Mouse (Mus musculus) embryonic stem cell, embryonic (primary cell): ENCODE results near the gene Ilf3.

Source experiments
- CTCF ChIA-PET, 4 experiments: fragments of 300-600 bp in 2 of 4; fragments of 350-600 bp in 2 of 4; sonication (Branson Sonifier 250); formaldehyde crosslinking; loops; one replicate each; lab custom pipeline; 2022; ENCODE audit warnings: inconsistent platforms in 2 of 4; lab: Charles Lee
- POLR2A ChIA-PET, 4 experiments: fragments of 300-600 bp in 2 of 4; fragments of 350-600 bp in 2 of 4; sonication (Branson Sonifier 250); formaldehyde crosslinking; loops; one replicate each; lab custom pipeline; 2022; ENCODE audit warnings: antibody characterized with exemption in 4 of 4, inconsistent platforms in 1 of 4; lab: Charles Lee

Gene Ilf3

DNA sequence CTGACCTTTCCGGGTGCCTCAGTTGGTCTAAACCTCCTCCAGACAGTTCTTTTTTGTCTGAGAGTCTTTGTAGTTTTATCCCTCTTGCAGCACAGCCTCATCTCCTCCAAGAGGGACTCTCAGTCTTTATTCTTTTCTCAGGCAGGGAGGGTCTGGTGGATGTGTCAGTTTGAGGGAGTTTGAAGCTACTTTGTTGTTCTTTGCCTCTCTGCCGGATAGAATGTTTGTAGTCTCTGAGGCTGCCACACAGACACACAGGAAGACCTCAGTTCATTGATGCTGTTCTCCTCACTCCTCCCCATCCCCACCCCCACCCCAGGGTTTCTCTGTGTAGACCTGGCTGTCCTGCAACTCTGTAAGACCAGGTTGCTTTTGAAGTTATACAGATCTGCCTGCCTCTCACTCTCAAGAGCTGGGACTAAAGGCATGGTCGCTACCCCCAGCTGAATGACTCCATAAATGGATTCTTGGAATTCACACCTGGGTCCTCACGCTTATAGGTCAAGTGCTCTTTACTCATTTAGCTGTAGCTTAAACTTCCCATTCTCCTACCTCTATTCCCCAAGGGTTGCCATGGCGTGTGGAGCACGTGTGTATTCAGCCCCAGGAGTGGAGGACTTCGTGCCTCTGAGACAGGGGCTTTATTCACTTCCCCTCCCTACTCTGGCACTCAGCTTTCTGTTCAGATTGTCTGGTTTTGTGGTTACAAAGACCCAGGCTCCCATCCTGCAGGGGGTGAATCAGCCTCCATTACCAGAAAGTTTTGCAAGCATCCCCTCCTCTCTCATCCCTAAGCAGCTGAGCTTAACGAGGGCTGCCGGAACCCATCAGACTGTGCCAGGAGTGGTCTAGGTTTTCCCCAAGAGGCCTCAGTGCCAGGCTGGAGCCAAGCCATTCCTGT lies 35.3 kb upstream of the Ilf3 start:
- CTCF ChIA-PET: interaction anchor here in 3 of 4 experiments (0.5 to 4.3 kb wide), 4 partner anchors 19 to 34 kb away, joined by 3 to 16 read pairs (median 8); partner anchors contain the start of gene Ap1m2 (in 1 of the 3)

GRCm38 (mm10) chr9:21333523-21333922 lies 34.1 kb upstream of the Ilf3 start:
- ChIA-PET CTCF (interaction anchor here in 3 of 4 experiments (0.6 to 4.3 kb wide), 5 partner anchors 14 to 115 kb away, joined by 3 to 16 read pairs (median 3); no protein-coding TSS in a partner anchor), POLR2A (interaction anchor here in 1 of 4 experiments (0.5 kb wide), 1 partner anchor 16 kb away, joined by 3 read pairs; no protein-coding TSS in a partner anchor)

More for the DNA sequence above, 35.3 kb upstream of the Ilf3 start:
- POLR2A ChIA-PET: interaction anchor here in 3 of 4 experiments (0.5 to 2.1 kb wide), 15 partner anchors 10 to 681 kb away, joined by 3 to 13 read pairs (median 4); partner anchors contain the start of genes Cdkn2d (in 2 of the 3), Dnm2 (in 2 of the 3) and Pin1 (in 1 of the 3)

GRCm38 (mm10) chr9:21334747-21335146 lies 32.9 kb upstream of the Ilf3 start:
- ChIA-PET POLR2A (interaction anchor here in 3 of 4 experiments (0.6 to 1.7 kb wide), 12 partner anchors 11 to 250 kb away, joined by 3 to 5 read pairs (median 3); partner anchors contain the start of gene Slc44a2 (in 1 of the 3)), CTCF (interaction anchor here (0.6 to 4.3 kb wide), 8 partner anchors 22 to 886 kb away, joined by 4 to 16 read pairs (median 8); no protein-coding TSS in a partner anchor)

DNA sequence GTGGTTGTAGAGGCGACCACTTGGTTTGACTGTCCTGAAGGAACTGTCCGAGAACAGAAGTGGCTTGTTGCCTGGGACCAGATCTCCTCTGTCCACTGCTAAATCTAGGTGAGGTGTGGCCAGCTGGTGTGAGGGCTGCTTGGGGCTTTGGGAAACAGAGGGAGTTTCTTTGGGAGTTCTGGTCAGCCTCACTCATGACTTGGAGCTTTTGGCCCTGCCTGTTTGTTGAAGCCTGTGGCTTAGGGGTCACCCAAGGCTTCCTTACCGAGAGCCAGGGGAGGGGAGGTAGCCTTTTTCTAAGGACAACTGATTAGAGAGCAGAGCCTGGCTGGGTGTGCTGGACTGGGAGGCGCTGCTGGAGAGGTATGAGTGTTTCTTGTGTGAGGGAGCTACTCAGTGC lies 32.3 kb upstream of the Ilf3 start:
- CTCF ChIA-PET: interaction anchor here (0.6 to 4.3 kb wide), 10 partner anchors 22 to 885 kb away, joined by 3 to 16 read pairs (median 6); no protein-coding TSS in a partner anchor
- POLR2A ChIA-PET: interaction anchor here in 3 of 4 experiments (0.6 to 1.7 kb wide), 13 partner anchors 12 to 251 kb away, joined by 3 to 5 read pairs (median 3); partner anchors contain the start of gene Slc44a2 (in 1 of the 3)

GRCm38 (mm10) chr9:21336491-21336890 lies 31.2 kb upstream of the Ilf3 start:
- CTCF ChIA-PET: interaction anchor here in 3 of 4 experiments (0.6 to 1.9 kb wide), 6 partner anchors 21 to 123 kb away, joined by 3 to 9 read pairs (median 4); no protein-coding TSS in a partner anchor

DNA sequence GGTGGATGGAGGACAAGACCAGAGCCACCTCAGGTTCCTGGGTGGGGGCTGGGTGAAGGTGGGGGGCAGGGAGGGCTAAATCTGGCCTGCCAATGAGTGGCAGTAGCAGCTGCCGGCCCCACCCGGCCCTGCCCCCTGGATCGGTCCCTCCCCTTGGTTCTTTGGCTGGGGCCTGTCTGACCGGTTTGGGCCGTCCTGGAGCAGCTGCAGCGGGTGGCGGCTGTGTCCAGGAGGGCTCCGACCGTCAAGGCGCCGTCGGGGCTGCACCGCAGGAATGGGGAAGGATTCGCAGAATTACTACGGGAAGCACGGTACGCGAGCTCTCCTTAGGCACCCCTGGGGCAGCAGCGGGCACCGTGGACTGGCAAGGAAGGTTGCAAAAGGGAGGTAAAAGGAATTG lies 30.0 kb upstream of the Ilf3 start:
- CTCF ChIA-PET: interaction anchor here (0.6 to 2.0 kb wide), 9 partner anchors 19 to 29 kb away, joined by 3 to 14 read pairs (median 4); no protein-coding TSS in a partner anchor
- POLR2A ChIA-PET: interaction anchor here in 3 of 4 experiments (0.6 to 3.3 kb wide), 34 partner anchors 9 to 246 kb away, joined by 3 to 13 read pairs (median 4); partner anchors contain the start of genes Atg4d (in 2 of the 3), Cdkn2d (in 2 of the 3), Ap1m2 (in 1 of the 3) and Gm38431 (in 1 of the 3)

More at GRCm38 (mm10) chr9:21336491-21336890, 31.2 kb upstream of the Ilf3 start:
- POLR2A ChIA-PET: interaction anchor here in 2 of 4 experiments (0.6 to 3.3 kb wide), 18 partner anchors 9 to 166 kb away, joined by 3 to 13 read pairs (median 4); partner anchors contain the start of genes Ap1m2 (in 1 of the 2), Cdkn2d (in 1 of the 2) and Slc44a2 (in 1 of the 2)

DNA sequence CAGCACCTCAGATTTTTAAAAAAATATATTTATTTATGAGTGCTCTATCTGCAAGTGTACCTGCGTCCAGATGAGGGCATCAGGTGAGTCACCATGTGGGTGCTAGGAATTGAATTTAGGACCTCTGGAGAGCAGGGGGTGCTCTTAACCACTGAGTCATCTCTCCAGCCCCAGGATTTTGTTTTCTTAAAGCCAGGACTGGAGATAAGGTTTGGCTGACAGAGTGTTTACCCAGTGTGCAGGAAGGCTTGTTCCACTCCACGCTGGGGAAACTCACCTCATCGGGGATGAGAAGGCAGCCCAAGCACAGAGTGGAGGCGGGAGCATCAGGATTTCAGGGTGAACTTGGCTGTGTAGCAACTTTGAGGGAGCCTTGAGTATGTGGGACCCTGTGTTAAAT lies 27.3 kb upstream of the Ilf3 start:
- CTCF ChIA-PET: no interaction called here
- POLR2A ChIA-PET: no interaction called here

DNA sequence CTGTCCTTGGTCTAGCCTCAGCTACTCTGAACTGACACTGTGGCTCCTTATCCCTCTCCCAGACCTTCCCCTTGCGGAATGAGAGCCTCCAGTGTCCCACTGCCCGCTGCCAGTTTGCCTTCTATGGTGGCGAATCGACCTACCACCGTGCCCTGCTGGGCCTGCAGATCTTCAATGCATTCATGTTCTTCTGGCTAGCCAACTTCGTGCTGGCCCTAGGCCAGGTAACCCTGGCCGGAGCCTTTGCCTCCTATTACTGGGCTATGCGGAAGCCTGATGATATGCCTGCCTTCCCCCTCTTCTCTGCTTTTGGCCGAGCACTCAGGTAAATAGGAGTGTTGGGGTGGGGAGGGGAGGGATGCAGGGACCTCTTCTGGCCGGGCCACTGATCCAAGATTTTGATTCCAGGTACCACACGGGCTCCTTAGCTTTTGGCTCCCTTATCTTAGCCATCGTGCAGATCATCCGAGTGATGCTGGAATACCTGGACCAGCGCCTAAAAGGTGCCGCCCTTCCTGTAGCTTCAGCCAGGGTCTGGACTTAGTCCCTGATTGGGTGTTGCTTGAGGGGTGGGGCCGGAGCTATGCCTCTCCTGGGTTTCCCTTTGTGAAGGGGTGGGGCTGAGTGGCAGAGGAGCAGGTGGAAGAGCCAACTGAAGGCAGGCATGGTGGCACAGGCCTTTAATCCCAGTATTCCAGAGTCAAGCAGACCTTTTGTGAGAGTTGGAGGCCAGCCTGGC lies 20.9 kb upstream of the Ilf3 start:
- ChIA-PET CTCF (interaction anchor here in 3 of 4 experiments (1.0 to 2.3 kb wide), 6 partner anchors 10 to 126 kb away, joined by 3 to 12 read pairs (median 4); no protein-coding TSS in a partner anchor), POLR2A (interaction anchor here in 3 of 4 experiments (0.6 to 1.9 kb wide), 12 partner anchors 8 to 56 kb away, joined by 3 to 5 read pairs (median 4); partner anchors contain the start of gene Cdkn2d (in 1 of the 3))

DNA sequence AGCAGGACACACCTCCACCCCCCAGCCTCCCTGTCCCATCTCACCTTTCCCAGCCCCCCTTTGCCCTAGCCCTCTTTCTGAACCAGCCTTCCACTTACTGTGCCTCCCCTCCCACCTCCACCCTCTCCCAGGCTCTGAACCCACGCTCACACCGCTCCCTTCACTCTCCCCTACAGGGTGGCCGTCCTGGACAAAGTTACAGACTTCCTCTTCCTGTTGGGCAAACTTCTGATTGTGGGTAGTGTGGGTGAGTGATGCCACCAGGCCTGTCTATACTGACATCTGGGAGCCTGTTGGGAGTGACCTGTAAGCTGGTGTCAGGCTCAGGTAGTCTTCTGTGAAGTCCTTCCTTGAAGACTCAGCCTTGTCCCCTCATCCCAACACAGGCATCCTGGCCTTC lies 19.5 kb upstream of the Ilf3 start:
- POLR2A ChIA-PET: interaction anchor here in 1 of 4 experiments (1.0 to 1.6 kb wide), 2 partner anchors 11 to 13 kb away, joined by 5 read pairs; no protein-coding TSS in a partner anchor
- CTCF ChIA-PET: interaction anchor here in 2 of 4 experiments (1.1 to 2.3 kb wide), 3 partner anchors 9 to 35 kb away, joined by 3 to 12 read pairs (median 8); no protein-coding TSS in a partner anchor

DNA sequence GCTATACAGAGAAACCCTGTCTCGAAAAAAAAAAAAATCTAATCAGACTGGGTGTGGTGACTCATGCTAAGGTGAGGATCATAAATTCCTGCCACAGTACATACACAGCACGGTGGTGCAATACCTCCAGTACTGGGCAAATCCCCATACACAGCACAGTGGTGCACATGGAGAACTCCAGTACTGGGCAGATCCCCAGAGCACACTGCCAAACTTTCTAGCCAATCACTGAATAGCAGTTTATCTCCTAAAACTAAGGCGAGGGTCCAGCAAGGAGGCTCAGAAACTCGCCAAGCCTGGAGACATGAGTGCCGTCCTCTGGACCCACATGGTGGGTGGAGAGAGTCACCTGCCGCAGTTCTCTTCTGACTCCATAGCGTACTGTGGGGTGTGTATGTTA lies 16.5 kb upstream of the Ilf3 start:
- CTCF ChIA-PET: interaction anchor here in 1 of 4 experiments (0.7 kb wide), 1 partner anchor 152 kb away, joined by 4 read pairs; no protein-coding TSS in a partner anchor

DNA sequence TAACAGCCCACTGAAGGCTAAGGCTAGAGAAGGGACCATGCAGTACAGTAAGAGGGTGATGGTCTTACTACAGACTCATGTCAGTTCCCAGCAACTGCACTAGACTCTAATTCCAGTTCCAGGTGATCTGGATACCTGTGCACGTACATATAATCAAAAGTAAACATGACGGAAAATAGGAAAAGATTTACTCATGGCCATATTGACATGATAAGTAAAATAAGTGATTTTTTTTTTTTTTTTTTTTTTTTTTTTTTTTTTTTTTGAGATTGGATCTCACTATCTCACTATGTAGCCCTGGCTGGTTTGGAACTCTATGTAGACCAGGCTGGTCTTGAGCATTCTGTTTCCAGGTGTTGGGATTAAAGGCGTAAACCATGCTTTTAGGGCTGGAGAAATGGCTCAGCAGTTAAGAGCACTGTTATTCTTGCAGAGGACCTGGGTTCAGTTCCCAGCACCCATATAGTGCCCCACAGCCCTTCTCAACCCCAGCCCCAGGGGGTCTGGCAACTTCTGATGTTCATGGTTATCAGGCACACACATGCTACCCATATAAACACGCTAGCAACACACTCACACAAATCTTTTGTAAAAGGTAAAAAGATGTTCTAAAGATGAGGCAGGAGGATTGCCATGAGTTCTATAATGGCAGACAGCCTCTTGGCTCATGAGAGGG lies 15.8 kb upstream of the Ilf3 start:
- POLR2A ChIA-PET: interaction anchor here in 2 of 4 experiments (1.4 to 1.7 kb wide), 2 partner anchors 61 to 113 kb away, joined by 4 to 6 read pairs; partner anchors contain the start of gene Cdkn2d (in 1 of the 2)

More for the DNA sequence above, 16.5 kb upstream of the Ilf3 start:
- POLR2A ChIA-PET: interaction anchor here in 3 of 4 experiments (0.7 to 1.2 kb wide), 7 partner anchors 14 to 75 kb away, joined by 3 read pairs; partner anchors contain the start of gene Cdkn2d (in 1 of the 3)

DNA sequence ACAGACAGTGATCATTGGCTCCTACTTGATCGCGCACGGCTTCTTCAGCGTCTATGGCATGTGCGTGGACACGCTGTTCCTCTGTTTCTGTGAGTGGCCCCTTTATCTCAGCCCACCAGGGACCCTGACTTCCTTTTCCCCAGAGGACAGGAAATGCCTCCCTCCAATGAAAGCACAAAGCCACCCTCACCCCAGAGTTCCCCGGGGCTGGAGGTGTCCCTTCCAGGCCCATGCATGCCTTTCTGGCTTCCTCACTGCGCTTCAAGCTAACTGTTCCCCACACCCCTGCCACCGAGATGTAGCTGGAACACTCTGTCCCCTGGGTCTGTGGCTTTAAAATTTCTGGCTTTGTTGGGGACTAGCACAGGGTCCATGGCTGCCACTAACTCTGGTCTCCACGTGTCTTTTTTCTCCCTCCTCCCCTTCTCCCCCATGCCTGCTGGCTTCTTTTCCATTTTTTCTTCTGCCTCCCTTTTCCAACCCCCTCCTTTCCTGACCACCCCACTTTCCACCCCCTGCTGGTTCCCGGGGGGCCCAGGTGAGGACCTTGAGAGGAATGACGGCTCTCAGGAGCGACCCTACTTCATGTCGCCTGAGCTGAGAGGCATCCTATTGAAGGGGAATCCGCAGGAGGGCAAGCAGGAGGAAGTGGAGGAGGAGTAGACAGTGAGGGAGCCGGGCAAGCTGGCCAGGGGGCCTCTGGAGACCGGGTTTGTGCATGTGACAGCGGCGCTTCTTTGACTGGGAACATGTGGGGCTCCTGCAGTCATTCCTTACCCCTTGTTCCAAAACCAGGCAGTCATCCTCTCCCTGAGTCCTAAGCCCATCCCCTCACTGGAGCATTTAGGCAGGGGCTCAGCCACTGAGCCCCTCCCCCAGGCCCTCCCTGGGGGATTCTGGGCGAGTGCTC lies 15.0 kb upstream of the Ilf3 start:
- POLR2A ChIA-PET: interaction anchor here in 3 of 4 experiments (0.5 to 2.0 kb wide), 18 partner anchors 9 to 459 kb away, joined by 3 to 7 read pairs (median 3); partner anchors contain the start of genes Cdkn2d (in 2 of the 3), Ap1m2 (in 1 of the 3) and Qtrt1 (in 1 of the 3)

More for the DNA sequence above, 15.8 kb upstream of the Ilf3 start:
- CTCF ChIA-PET: no interaction called here

GRCm38 (mm10) chr9:21353373-21353686 lies 14.3 kb upstream of the Ilf3 start:
- ChIA-PET CTCF (interaction anchor here in 2 of 4 experiments (0.8 to 1.4 kb wide), 5 partner anchors 12 to 133 kb away, joined by 3 to 6 read pairs (median 3); no protein-coding TSS in a partner anchor), POLR2A (interaction anchor here (0.6 to 2.0 kb wide), 20 partner anchors 8 to 262 kb away, joined by 3 to 7 read pairs (median 3); partner anchors contain the start of genes Cdkn2d (in 2 of the 4), Ap1m2 (in 1 of the 4) and Qtrt1 (in 1 of the 4))

More for the DNA sequence above, 15.0 kb upstream of the Ilf3 start:
- CTCF ChIA-PET: interaction anchor here in 3 of 4 experiments (0.6 to 1.4 kb wide), 4 partner anchors 13 to 132 kb away, joined by 3 to 6 read pairs (median 3); no protein-coding TSS in a partner anchor

GRCm38 (mm10) chr9:21354796-21355195 lies 12.9 kb upstream of the Ilf3 start:
- POLR2A ChIA-PET: interaction anchor here in 1 of 4 experiments (0.6 to 1.0 kb wide), 4 partner anchors 8 to 700 kb away, joined by 3 to 5 read pairs (median 4); partner anchors contain the start of gene Slc44a2
- CTCF ChIA-PET: interaction anchor here in 1 of 4 experiments (1.1 to 3.4 kb wide), 2 partner anchors 42 to 131 kb away, joined by 6 to 103 read pairs; no protein-coding TSS in a partner anchor
